Mouse (Mus musculus) liver, postnatal 0 days (tissue): Measurements from ENCODE around the gene Phldb1.

Experiments
- CTCF ChIP-seq: sonication (generic); IDR thresholded peaks from 2 replicates; pipeline ENCODE4 v1.5.1; 2016; ENCODE audit warnings: antibody characterized with exemption, low read depth
- EP300 ChIP-seq: IDR thresholded peaks from 2 replicates; pipeline ENCODE4 v1.6.1; 2016; ENCODE audit warnings: antibody characterized with exemption, low read depth, mild to moderate bottlenecking

DNA sequence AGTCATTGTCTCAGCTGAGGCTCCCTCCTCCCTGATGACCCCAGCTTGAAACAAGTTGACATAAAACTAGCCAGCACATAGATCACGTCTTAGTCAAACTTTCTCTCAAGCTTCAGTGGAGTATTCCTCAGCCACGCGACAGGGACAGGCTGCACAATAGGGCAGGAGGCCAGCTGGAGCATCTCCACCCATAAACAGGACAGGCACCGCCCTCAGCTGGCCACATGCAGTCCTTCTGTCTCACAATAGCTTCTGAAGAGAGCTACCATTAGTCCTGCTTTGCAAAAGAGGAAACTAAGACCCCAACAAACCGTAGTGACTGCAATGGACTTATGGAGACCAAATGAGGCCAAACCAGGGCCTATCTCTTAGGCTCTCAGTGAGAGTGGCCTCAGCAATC is 89.5 kb downstream of the Phldb1 start:
- TF ChIP-seq CTCF (0 out of 2 replicates have a peak, but pooled peaks have one; percentile 18), EP300 (no peak)
